Mouse (Mus musculus) embryonic facial prominence, embryonic 14.5 days (tissue): Measurements from ENCODE around the gene Map2k3. TPM values are rescaled to one million over a fixed set of nuclear protein-coding genes. Genes with fewer than 3 reads are reported as not detected.
A peak's percentile ranks its signal among the peaks of the same experiment; 100 is the strongest.

ENCODE experiments used
- ATAC-seq: fragments of 200-750 bp; cut with Nextera tagmentation; 2 replicates; pipeline ENCODE4 v1.8.0; 2017; ENCODE audit warnings: low read depth, moderate number of reproducible peaks, moderate TSS enrichment
- DNase-seq: peaks from one replicate; pipeline ENCODE4 v3.0.0-alpha.2; 2015; ENCODE audit warnings: low spot score
- H3K27ac ChIP-seq: fragments of 300-500 bp; sonication (generic); replicated peaks from 2 replicates; pipeline ENCODE4 v1.5.1; 2014; ENCODE audit warnings: low read depth, mild to moderate bottlenecking, low read length, moderate library complexity
- H3K27me3 ChIP-seq: fragments of 300-500 bp; sonication (generic); replicated peaks from 2 replicates; pipeline ENCODE4 v1.6.1; 2014; ENCODE audit warnings: low read length; ENCODE audit not compliant: control insufficient read depth, insufficient read depth
- H3K36me3 ChIP-seq: fragments of 300-500 bp; sonication (generic); 2 replicates; pipeline ENCODE4 v1.6.1; 2014; ENCODE audit warnings: low read length, mixed read lengths; ENCODE audit not compliant: control insufficient read depth, insufficient read depth
- H3K4me1 ChIP-seq: fragments of 300-500 bp; sonication (generic); 2 replicates; pipeline ENCODE4 v1.6.1; 2014; ENCODE audit warnings: antibody characterized with exemption, low read length; ENCODE audit not compliant: control insufficient read depth, insufficient read depth
- H3K4me2 ChIP-seq: fragments of 300-500 bp; sonication (generic); 2 replicates; pipeline ENCODE4 v1.6.1; 2014; ENCODE audit warnings: low read depth, mild to moderate bottlenecking, low read length, moderate library complexity, mixed read lengths
- H3K4me3 ChIP-seq: fragments of 300-500 bp; sonication (generic); 2 replicates; pipeline ENCODE4 v1.5.1; 2014; ENCODE audit warnings: low read depth, mild to moderate bottlenecking, low read length
- H3K9ac ChIP-seq: fragments of 300-500 bp; sonication (generic); 2 replicates; pipeline ENCODE4 v1.6.1; 2014; ENCODE audit warnings: low read depth, mild to moderate bottlenecking, low read length, moderate library complexity, mixed read lengths
- H3K9me3 ChIP-seq: fragments of 300-500 bp; sonication (generic); 2 replicates; pipeline ENCODE4 v1.6.1; 2016; ENCODE audit warnings: low read length; ENCODE audit not compliant: control insufficient read depth
- WGBS: fragments of 180-500 bp; shearing (Covaris S2); extraction: QIAGEN DNeasy Blood & Tissue Kit; methylation state at CpG from one replicate; pipeline ENCODE4 v1.1.7; 2014; 5-methylcytosine and 5-hydroxymethylcytosine counted together
- polyA plus RNA-seq: library from polyadenylated mRNA; unstranded; fragments of >200 nt; fragmentation: Nextera tagmentation; extraction: Ambion mirVana; gene quantifications from 2 replicates; pipeline ENCODE4 v1.2.1, GENCODE M21; 2014

Gene Map2k3
- polyA plus RNA-seq, 1 experiment from 2014 or later: 76.1 TPM

DNA sequence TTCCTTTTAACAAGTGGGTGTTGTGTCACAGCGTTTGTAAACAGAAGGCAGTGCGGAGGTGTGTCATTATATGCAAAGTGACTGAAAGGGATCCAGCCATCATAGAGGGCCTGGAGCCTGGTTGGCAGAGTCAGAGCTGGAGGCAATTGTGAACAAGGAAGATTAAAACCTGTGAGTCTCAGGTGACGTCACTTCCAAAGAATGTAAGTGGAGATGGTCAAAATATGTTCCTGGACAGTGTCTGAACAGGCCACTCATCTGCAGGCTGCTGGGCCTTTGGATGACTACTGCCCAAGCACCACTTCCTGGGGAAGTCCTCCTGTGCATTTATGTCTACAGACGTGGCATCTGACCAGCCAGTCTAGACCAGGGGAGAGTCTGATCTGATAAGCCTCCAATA is 16.6 kb upstream of the Map2k3 start:
- Histone ChIP-seq H3K36me3 (no peaks in the 10 kb centered on the region), H3K27me3 (no peaks in the 10 kb centered on the region), H3K4me2 (no peak overlapping the region), H3K9me3 (no peaks in the 10 kb centered on the region), H3K4me3 (no peak overlapping the region), H3K9ac (no peak overlapping the region), H3K4me1 (peaks cover 18% of the 10 kb centered on the region), H3K27ac (no peak overlapping the region)
- no peak for DNase-seq
- ATAC-seq: no peak
- 67% methylated on average over 4 of the region's 4 CpGs for WGBS

DNA sequence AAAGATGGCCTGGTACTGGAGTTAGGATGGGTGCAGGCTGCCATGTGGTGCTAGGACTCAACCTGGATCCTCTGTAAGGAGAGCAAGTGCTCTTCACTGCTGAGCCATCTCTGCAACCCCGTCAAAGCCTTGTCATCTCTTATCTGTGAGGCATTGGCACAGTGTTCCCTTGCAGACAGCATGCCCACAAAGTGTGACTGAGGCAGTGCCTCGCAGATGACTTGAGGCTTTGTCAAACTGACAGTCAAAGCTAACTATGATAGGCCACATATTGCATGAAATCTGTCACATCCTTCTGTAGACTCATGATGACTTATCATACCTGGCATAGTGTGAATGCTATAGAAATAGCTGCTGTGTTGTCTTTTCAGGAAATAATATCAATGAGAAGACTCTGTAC is 11.8 kb upstream of the Map2k3 start:
- Histone ChIP-seq H3K9me3 (no peaks in the 10 kb centered on the region), H3K27me3 (no peaks in the 10 kb centered on the region), H3K4me3 (no peak overlapping the region), H3K4me1 (no peaks in the 10 kb centered on the region), H3K36me3 (no peaks in the 10 kb centered on the region), H3K9ac (no peak overlapping the region), H3K27ac (no peak overlapping the region), H3K4me2 (no peak overlapping the region)
- ATAC-seq (no peak), DNase-seq (no peak)
- 93% methylated on average over 2 of the region's 2 CpGs for WGBS

DNA sequence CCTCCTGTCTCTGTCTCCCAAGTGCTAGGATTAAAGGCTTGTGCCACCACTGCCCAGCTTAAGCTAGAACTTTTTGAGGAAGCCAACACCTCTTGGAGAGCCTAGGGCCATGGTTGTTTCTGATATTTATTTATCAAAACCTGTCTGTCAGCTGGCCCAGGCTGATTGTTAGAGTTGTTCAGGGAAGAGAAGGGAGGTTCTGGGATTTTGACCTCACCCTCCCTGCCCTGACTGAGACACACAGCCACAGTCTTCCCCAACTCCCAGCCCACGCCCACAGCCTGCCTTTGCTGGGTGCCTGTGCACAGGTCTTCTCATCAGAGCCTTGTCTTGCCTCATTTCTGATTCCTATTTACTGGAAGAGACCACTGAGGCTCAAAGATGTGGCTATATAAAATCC is 9.6 kb upstream of the Map2k3 start:
- no peak for DNase-seq
- H3K9ac ChIP-seq: no peak overlapping the region
- no peak overlapping the region for H3K4me2 ChIP-seq
- H3K27ac ChIP-seq: no peak overlapping the region
- no peaks in the 10 kb centered on the region for H3K36me3 ChIP-seq
- 73% methylated on average over 1 of the region's 1 CpGs for WGBS
- H3K4me1 ChIP-seq: peaks cover 4% of the 10 kb centered on the region; the same call in 1 of the 2 replicates
- ATAC-seq: no peak
- no peaks in the 10 kb centered on the region for H3K27me3 ChIP-seq
- no peaks in the 10 kb centered on the region for H3K9me3 ChIP-seq
- H3K4me3 ChIP-seq: no peak overlapping the region

DNA sequence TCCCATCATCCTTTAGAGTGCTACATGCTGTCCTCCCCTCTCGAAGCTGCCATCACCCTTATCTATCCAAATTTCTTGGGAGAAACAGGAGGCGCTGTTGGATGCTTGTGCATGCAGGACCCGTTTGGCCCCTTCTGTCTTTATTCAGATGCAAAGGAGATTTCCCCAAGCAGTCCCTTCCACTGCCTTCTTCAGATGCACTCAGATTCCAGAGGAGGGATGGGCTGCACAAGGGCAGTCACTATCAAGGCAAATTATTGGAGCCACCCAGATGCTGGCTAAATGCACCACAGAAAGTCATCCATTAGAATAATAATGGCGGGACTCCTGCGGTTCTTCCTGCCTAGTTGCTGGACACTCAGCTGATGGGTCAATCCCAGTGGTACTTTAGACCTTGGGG is 8.9 kb upstream of the Map2k3 start:
- no peak overlapping the region for H3K4me2 ChIP-seq

DNA sequence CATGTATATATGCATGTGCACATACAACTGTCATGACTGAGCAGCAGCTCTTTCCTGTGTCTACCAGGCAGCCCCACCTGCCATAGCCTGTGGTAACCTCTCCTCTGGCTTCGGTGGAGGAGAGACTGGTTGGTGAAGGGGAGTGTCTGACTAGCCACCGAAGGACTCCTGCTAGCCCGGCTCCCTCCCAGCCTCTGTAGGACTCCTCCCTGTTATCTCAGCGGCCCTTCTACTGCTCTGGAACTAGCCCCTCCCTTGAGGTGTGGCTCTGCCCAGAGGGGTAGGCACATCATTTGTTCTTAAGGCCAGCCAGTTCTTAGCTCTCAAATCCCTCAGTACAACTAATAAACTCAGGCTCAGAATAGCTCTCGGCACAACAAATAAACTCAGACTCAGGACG is 7.3 kb upstream of the Map2k3 start:
- no peak overlapping the region for H3K4me3 ChIP-seq
- H3K4me1 ChIP-seq: peaks cover 4% of the 10 kb centered on the region; the same call in 1 of the 2 replicates
- no peak for DNase-seq
- H3K4me2 ChIP-seq: no peak overlapping the region
- ATAC-seq: no peak
- no peaks in the 10 kb centered on the region for H3K27me3 ChIP-seq
- WGBS: 41% methylated on average over 5 of the region's 6 CpGs
- no peaks in the 10 kb centered on the region for H3K9me3 ChIP-seq
- H3K27ac ChIP-seq: no peak overlapping the region
- H3K36me3 ChIP-seq: no peaks in the 10 kb centered on the region
- no peak overlapping the region for H3K9ac ChIP-seq

More for the DNA sequence above, 8.9 kb upstream of the Map2k3 start:
- H3K4me1 ChIP-seq: peaks cover 4% of the 10 kb centered on the region; the same call in 1 of the 2 replicates
- ATAC-seq (no peak), DNase-seq (no peak)
- no peak overlapping the region for H3K27ac ChIP-seq
- H3K9me3 ChIP-seq: no peaks in the 10 kb centered on the region
- no peaks in the 10 kb centered on the region for H3K36me3 ChIP-seq
- no peak overlapping the region for H3K9ac ChIP-seq
- H3K4me3 ChIP-seq: no peak overlapping the region
- WGBS: 73% methylated on average over 5 of the region's 5 CpGs
- no peaks in the 10 kb centered on the region for H3K27me3 ChIP-seq

DNA sequence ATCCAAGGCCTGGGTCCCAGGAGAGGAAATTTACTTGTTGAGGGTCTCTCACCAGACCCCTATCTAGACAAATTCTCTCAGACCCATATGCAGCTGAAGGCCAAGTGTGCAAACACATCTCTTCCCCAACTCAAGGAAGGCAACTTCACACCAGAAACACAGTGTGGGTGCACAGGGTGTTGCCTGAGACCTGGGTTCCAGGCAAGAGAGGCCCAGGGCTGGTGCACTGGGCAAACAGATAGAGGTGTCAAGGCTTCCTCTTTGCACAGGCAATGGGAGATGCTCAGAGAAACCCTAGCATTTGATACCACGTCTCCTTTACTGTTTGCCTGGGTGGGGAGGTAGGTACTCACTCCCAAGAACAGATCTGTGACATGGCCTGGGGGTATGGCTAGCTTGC is 6.9 kb upstream of the Map2k3 start:
- no peak overlapping the region for H3K4me2 ChIP-seq
- no peak overlapping the region for H3K4me3 ChIP-seq
- no peak overlapping the region for H3K9ac ChIP-seq
- no peaks in the 10 kb centered on the region for H3K27me3 ChIP-seq
- H3K36me3 ChIP-seq: no peaks in the 10 kb centered on the region
- 79% methylated on average over 1 of the region's 1 CpGs for WGBS
- DNase-seq: no peak
- H3K9me3 ChIP-seq: no peaks in the 10 kb centered on the region
- no peak for ATAC-seq
- peaks cover 4% of the 10 kb centered on the region; the same call in 1 of the 2 replicates for H3K4me1 ChIP-seq
- H3K27ac ChIP-seq: no peak overlapping the region

DNA sequence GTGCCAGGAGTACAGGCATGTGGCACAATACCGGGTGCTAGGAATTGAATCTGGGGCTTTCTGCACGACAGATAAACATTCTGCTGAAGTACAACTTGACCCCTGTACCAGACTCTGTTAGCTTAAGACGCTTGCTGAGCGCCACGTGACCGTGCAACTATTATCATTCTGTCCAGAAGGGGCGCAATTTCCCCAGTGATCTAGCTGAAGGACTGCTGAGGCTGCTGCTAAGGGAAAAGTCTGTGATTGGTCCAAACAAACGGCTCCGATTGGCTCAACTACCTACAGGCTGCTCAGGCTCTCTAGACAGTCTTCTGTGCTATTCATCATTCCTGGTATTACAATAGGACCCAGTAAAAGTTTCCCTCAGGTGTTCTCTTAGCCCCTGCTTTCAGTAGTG is 4.6 kb upstream of the Map2k3 start:
- DNase-seq (peak; percentile 93), ATAC-seq (peak; percentile 82)
- no peak overlapping the region for H3K9ac ChIP-seq
- no peak overlapping the region for H3K4me3 ChIP-seq
- no peak overlapping the region for H3K27ac ChIP-seq
- no peaks in the 10 kb centered on the region for H3K36me3 ChIP-seq
- no peaks in the 10 kb centered on the region for H3K27me3 ChIP-seq
- no peaks in the 10 kb centered on the region for H3K9me3 ChIP-seq
- 0% methylated on average over 9 of the region's 9 CpGs for WGBS
- H3K4me1 ChIP-seq: peaks cover 9% of the 10 kb centered on the region; the same call in 1 of the 2 replicates
- H3K4me2 ChIP-seq: peak overlapping the region; percentile 25

DNA sequence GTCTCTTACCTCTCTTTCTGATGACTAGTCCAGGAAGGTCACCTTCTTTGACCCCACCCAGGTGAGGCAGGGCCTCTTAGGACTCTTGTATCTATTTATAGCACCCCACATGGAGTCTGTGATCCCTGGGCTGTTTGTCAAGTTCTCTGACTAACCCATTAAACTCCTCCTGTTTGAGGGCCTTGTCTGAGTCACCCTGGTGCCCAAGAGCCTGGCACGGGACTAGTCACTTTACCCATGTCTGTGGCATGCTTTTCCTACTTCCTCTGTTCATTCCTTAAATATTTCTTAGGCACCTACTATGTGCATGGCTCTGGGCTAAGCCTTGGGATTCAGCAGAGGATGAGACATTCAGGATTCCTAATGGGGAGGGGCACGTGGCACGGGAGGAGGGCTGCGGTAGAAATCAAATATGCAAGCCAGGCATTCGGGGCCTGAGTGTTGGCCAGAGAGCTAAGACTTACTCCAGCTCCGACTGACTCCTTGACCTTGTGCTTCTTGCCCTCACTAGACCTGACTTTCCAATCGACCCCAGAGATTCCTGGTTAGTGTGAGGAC is 1.0 kb upstream of the Map2k3 start:
- H3K27me3 ChIP-seq: no peaks in the 10 kb centered on the region
- no peaks in the 10 kb centered on the region for H3K9me3 ChIP-seq
- DNase-seq (no peak), ATAC-seq (no peak)
- peak overlapping the region; percentile 82 for H3K9ac ChIP-seq
- peaks cover 28% of the 10 kb centered on the region for H3K4me1 ChIP-seq
- no peak overlapping the region for H3K27ac ChIP-seq
- WGBS: 32% methylated on average over 7 of the region's 7 CpGs
- 0 out of 2 replicates have a peak, but pooled peaks cover 4% of the 10 kb centered on the region for H3K36me3 ChIP-seq
- peak overlapping the region; percentile 72 for H3K4me2 ChIP-seq
- peak overlapping the region; percentile 77 for H3K4me3 ChIP-seq

DNA sequence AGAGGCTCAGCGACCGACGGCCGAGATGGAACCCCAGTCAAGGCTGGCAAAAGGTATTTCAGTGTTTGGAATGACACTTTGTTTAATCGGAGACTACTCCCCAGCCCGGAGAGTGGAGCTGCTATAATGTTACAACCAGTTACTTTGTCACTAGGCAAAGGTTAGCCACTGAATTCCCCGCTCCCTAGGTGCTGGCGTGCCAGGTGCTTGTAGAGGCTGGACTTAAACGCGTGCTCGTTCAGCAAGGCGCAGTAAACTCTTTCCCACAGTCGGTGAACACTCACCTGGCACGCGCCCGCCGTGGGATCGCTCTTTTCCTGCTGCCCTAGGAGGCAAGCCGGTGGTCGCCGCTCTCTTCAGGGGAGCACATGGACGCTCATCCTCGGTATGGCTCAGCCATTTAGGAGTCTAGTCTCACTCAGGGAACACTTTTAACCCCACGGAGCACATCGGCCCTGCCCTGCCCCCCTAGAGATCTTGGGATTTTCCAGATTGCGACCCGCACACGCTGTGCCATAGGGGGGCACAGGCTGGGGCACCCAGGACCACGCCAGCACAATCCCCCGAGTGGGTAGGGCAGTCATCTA is 458 bp upstream of the Map2k3 start:
- no peaks in the 10 kb centered on the region for H3K9me3 ChIP-seq
- DNase-seq: no peak
- H3K27me3 ChIP-seq: no peaks in the 10 kb centered on the region
- H3K4me3 ChIP-seq: peak overlapping the region; percentile 77
- no peak overlapping the region for H3K27ac ChIP-seq
- H3K4me2 ChIP-seq: peak overlapping the region; percentile 72
- peaks cover 28% of the 10 kb centered on the region for H3K4me1 ChIP-seq
- WGBS: 3% methylated on average over 30 of the region's 30 CpGs
- ATAC-seq: no peak; the same call in 1 of the 2 replicates
- peak overlapping the region; percentile 82 for H3K9ac ChIP-seq
- H3K36me3 ChIP-seq: 0 out of 2 replicates have a peak, but pooled peaks cover 4% of the 10 kb centered on the region
